Mouse (Mus musculus) urinary bladder, postnatal 14 days (tissue): ENCODE data around the gene Pigf.
A peak's percentile ranks its signal among the peaks of the same experiment; 100 is the strongest.
"Not testable (repeated sequence)": the region's sequence is repeated elsewhere in the genome, so short reads cannot be mapped to it uniquely, and the experiment has no call there.

Experiments
- DNase-seq: peaks from one replicate; pipeline ENCODE4 v3.0.0; 2021; ENCODE audit warnings: low spot score

The Pigf gene

DNA sequence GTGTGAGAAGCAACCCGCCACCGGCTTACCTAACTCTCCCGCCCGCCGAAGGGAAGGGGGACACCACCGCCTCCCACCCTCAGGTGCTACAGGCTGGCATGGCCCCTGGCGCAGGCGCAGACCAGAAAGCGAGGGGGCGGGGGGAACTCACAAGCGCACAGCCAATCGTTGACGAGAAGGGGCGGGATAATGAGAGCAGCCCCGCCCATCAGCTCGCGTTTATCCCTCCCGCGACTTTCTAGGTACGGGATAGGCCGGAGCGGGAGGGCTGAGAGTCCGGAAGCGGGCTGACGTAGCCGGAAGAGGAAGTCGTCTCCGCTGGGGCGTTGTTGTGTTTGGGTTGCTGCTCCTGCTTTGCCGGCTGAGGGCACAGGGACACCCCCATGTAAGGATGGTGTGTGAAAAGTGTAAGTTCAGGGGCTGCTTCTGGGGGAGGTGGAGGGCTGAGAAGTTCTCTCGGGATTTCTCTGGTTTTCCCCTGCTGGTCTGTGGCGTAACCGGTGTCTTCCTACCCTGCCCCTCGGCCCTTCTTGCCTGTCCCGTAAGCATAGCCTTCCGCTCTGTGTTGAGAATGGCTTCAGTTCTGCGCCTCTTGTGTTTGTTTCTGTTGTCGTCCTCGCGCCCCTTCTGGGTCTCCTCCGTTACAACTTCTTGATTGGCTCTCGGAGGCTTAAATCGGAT is at the start of gene Pigf, which contains the start of gene Cript:
TSS of gene Pigf (minus strand) at position 138 of the 681 bp plus-strand sequence.
TSS of gene Cript (plus strand) at position 282 of the 681 bp plus-strand sequence.
- peak; percentile 98 for DNase-seq

DNA sequence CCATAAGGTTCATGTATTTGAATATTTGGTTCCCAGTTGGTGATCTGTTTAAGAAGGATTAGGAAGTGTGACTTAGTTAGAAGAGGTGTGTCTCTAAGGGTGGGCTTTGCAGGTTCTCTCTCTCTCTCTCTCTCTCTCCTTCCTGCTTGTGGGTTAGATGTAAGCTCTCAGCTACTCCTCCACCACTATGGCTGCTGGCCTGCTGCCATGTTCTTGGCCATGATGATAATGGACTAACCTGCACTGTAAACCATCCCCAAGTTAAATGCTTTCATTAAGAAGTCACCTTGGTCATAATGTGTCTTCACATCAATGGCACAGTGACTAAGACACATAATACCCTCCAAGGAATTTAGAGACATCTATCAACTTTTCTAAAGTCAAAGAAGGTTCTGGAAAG is 48.3 kb upstream of the Pigf start:
- no peak for DNase-seq

DNA sequence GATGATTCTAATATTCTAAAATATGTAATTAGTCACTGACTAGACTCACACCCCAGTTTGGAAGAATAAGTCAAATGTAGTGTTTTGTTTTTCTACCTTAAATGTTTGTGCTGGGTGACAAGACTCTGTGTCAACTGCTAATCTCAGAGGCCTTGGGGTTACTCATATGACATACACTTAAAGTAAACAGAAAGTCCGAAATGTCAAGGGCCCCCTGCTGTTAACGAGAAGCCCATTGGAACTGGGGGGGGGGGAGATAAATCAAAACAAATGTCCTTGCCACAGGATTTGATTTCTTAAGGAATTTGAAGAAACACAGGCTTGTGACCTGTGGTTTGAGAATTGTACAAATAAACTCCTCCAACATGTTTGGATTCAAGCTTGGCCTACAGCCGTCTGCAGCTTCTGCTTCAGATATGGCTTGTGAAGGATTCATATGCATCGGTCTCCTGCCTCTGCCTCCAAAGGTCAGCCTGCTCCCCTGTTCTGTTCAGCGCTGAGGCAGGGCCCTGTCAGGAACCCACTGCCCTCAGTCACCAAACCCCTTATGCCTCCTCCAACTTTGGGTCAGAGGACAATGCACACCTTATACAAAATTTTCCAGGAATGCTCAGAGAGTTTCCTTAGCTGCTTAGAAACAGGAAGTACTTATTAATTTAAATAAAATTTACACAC is 47.7 kb upstream of the Pigf start:
- DNase-seq: no peak

GRCm38 (mm10) chr17:87072183-87072582 is 47.0 kb upstream of the Pigf start:
- DNase-seq: not testable (repeated sequence)

- DNase-seq: no peak
Observed at GRCm38 (mm10) chr17:87068997-87069396, 43.8 kb upstream of the Pigf start.

DNA sequence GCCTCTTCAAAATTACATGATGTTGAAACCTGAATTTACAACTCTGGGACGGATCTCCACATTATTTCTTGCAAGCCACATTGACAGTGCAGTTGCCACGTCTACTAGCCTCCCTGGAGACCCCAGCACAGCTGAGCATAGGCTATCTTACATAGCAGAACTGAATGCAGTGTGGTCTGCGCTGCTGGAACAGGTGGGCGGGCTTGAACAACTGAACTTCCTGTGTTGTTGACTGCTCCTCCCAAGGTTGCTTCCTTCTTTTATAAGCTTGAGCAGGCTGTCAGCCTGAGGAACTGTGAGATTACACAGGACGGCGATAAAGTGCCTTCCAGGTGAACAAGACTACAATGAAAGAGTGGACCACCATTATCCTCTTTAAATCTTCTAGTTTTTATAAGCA is 38.8 kb upstream of the Pigf start:
- no peak for DNase-seq

DNA sequence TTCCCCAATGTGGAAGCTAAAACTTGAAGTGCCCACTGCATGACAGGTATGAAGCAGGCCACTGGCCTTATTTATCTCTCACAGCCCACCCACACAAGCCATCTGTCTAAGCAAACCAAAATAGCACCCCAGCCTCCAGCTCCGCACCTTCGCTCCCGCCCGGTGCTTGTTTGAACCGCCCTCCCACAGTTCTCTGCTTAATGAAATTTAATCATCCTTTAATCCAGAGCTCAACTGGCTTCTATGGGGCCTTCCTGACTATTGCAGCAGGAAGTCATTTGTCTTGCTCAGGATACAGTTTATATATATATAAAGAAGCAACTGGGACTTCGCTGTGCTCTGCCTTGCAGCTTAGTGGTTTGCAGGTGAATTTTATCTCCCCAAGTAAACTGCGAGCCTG is 38.3 kb upstream of the Pigf start:
- no peak for DNase-seq

DNA sequence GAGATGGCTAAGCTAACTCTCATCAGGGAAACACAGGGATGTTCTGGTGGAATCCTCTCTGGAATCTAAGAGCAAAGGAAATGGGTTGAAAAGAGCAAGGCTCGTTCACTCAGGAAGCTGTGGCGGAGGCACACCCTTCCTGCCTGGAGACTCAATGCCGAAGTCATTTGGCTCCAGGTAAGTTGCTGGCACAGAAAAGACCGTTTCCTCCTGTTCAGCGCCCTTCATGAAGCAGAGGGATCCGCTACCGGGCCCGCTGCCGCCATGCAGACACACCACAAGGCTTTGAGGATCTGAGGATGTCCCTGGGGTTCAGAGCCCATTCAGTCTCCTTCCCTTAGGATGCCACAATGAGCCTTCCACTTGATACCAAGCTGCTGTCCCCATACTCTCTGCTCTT is 37.4 kb upstream of the Pigf start:
- no peak for DNase-seq

DNA sequence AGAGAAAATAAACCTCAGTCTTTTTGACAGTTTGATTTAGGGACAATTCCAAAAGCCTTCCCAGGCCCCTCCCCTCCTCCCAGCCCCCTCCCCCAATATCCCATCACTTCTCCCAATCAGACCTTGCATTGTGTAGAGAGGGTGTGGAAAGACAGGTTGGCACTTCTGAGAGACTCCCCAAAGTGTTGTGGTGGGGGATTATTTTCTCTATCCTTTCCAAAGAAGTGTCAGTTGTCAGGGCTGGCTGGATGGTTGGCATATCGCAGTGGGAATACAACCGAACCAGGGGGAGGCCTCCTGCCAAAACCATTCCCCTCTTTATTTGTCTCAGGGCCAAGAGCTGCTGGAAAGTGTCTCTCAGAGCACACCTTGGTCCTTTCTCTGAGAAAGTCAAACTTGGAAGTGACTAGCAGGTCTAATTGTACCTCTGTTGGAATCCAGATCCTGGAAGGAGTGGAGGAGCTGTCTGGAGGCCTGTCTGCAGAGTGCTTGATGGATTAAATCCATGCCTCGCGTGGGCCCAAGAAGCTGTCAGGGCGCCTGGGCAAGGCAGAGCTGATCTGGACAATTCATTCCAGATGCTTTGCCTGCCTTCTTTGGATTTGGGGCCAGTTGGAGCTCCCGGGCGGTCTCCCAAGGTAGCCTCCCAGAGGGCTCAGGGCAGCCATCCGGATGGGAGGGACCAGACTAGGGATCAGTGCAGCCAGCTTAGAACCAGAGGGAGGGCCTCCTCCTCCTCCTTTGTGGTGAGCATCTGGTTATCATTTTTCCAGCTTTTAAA is 32.5 kb upstream of the Pigf start:
- DNase-seq: peak; percentile 54

DNA sequence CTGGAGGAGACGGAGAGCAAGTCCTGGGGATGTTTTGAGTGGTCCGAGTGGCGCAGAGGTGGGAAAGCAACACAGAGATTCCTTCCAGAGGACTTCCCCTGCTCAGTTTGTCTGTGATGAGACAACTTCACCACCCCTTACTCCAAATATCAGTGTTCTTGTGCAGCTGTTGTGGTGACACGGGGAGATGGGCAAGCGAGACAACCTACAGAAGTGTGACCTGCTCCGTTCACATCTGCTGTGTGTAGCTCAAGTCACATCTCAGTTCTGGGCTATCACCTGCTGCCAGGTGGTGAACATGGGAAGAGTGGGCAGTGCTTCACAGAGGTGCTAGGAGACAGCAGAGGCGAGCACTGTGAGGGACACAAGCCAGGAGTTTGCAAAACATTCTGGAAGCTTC is 31.6 kb upstream of the Pigf start:
- DNase-seq: no peak

- no peak for DNase-seq
Observed at GRCm38 (mm10) chr17:87055663-87056062, 30.5 kb upstream of the Pigf start.

- peak; percentile 32 for DNase-seq
Observed at GRCm38 (mm10) chr17:87055051-87055459, 29.8 kb upstream of the Pigf start.

DNA sequence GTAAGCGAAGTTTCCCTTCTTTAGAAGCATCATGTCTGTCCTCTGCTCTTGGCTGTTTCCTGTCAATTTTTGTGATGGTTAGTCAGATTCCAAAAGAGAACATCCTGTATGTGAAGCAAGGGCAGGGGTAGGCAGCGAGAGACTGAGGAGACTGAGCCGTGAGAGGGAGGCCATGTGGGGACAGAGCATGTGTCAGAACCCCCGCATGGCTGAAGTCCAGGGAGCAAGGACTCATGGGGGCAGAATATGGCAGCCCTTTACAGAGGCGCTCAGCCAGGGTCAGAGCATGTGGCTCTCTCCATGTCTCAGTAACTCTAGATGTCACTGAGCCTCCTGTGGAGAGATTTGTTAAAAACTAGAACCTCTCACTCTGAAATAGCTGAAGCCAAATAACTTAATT is 28.7 kb upstream of the Pigf start:
- no peak for DNase-seq

GRCm38 (mm10) chr17:87052432-87052831 is 27.2 kb upstream of the Pigf start:
- DNase-seq: no peak

DNA sequence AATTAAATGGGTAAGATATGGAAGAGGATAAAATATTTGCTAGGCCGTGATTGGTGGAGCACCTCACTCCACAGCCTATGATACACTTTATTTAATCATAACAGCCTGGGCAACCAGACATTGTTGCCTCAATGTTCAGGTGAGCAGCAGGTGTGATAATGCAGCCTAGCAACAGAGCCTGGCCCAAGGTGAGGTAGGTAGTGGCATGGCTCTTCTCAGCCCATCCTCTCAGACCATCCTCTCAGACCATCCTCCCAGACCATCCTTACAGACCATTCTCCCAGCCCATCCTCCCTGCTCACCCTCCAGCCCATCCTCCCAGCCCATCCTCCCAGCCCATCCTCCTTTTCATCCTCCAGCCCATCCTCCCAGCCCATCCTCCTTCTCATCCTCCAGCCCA is 26.4 kb upstream of the Pigf start:
- no peak for DNase-seq

GRCm38 (mm10) chr17:87050469-87051175 is 25.4 kb upstream of the Pigf start:
- DNase-seq: no peak

GRCm38 (mm10) chr17:87049696-87050095 is 24.5 kb upstream of the Pigf start:
- DNase-seq: no peak

DNA sequence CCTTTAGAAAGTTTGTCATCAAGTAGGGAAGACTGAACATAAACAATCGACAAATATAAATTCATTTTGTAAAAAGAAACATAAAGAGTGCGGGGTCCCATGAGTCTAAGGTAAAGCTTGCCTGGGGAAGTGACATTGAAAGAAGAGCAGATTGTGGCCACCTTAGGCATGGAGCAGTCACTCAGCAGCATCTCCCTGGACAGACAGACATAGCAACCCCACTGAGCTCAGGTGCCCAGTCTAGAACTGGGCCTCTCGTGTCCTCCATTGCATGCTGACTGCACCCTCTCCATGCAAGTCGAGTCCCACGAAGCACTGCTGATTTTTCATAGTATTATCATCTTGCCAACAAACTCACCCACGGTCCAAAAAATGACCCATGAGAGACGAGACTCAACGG is 19.6 kb upstream of the Pigf start:
- DNase-seq: no peak

DNA sequence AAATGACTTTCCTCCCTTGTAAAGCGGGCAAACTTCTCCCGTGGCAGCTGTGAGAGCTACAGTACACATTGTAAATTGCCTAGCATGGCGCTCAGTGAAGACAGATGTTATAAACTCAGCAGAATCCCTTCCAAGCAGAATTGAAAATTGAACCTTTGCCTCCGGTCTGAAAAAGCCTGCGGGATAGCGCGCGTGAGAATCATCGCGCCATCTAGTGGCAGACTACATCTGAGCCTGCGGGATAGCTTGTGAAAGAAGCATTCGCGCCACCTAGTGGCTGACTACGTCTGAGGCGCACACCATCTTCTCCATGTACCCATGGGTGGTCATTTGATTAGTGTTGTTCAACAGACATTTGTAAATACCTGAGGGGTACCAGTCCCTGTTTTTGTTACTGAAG is 19.2 kb upstream of the Pigf start:
- DNase-seq: peak; percentile 95

DNA sequence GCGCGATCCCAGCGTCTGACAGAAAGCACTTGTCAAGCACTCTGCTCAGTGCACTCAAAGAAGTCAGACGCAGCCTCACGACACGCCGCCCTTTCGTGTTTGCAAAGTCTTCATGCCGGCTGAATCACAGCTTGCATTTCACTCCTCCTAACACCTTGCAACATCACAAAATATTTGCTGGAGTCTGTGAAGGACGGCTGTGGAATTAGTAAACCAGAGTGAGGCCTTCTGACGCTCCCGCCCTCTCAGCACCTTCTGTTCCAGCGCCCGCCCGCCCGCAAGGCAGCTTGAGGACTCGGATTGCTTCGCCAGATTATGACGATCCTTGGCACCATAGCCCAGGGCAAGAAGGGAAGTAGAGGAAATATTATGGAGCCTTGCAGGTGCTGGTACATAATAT is 16.5 kb upstream of the Pigf start:
- peak; percentile 18 for DNase-seq

DNA sequence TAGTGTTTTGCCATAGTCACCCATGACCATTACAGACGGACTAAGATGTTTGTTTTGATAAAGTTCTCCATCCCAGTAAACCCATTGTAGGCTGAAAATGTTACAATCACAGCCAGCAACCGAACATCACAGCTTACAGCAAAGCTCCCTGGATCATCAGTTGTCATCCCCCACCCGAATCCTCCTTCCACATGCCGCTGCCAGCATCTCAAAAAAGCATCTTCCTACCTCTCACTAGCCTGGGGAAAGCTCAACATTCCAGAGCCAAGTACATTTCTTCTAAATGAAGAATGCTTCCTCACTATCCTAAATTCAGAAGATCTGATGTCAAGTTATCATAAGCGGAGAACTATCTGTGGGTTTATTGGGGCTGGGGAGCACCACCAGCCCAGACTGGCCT is 13.3 kb upstream of the Pigf start:
- DNase-seq: no peak
